Mouse (Mus musculus) hindbrain, embryonic 15.5 days (tissue): ENCODE results near the gene Cog6. TPM values are rescaled to one million over a fixed set of nuclear protein-coding genes. Genes with fewer than 3 reads are reported as not detected.

Experiments
- ATAC-seq: fragments of 200-750 bp; cut with Nextera tagmentation; 2 replicates; pipeline ENCODE4 v1.8.0; 2017; ENCODE audit warnings: low read depth, moderate number of reproducible peaks, moderate TSS enrichment; ENCODE audit not compliant: low FRiP score
- H3K27ac ChIP-seq: fragments of 300-500 bp; sonication (generic); replicated peaks from 2 replicates; pipeline ENCODE4 v1.5.1; 2015; ENCODE audit warnings: mild to moderate bottlenecking, inconsistent platforms
- H3K27me3 ChIP-seq: fragments of 300-500 bp; sonication (generic); 2 replicates; pipeline ENCODE4 v1.6.1; 2015; ENCODE audit warnings: control low read depth, inconsistent platforms
- H3K36me3 ChIP-seq: fragments of 300-500 bp; sonication (generic); 2 replicates; pipeline ENCODE4 v1.6.1; 2015; ENCODE audit warnings: control low read depth, inconsistent platforms
- H3K4me1 ChIP-seq: fragments of 300-500 bp; sonication (generic); replicated peaks from 2 replicates; pipeline ENCODE4 v1.6.1; 2015; ENCODE audit warnings: control low read depth, inconsistent platforms
- H3K4me2 ChIP-seq: fragments of 300-500 bp; sonication (generic); 2 replicates; pipeline ENCODE4 v1.6.1; 2015; ENCODE audit warnings: moderate library complexity, mild to moderate bottlenecking, inconsistent platforms
- H3K4me3 ChIP-seq: fragments of 300-500 bp; sonication (generic); 2 replicates; pipeline ENCODE4 v1.5.1; 2015; ENCODE audit warnings: mild to moderate bottlenecking, inconsistent platforms
- H3K9ac ChIP-seq: fragments of 300-500 bp; sonication (generic); 2 replicates; pipeline ENCODE4 v1.6.1; 2015; ENCODE audit warnings: inconsistent platforms
- H3K9me3 ChIP-seq: fragments of 300-500 bp; sonication (generic); 2 replicates; pipeline ENCODE4 v1.6.1; 2016; ENCODE audit warnings: control low read depth, inconsistent platforms
- WGBS: fragments of 180-500 bp; shearing (Covaris S2); methylation state at CpG from one replicate; pipeline ENCODE4 v1.1.7; 2015; 5-methylcytosine and 5-hydroxymethylcytosine counted together
- polyA plus RNA-seq: library from polyadenylated mRNA; unstranded; fragments of >200 nt; fragmentation: Nextera tagmentation; extraction: Ambion mirVana; gene quantifications from 2 replicates; pipeline ENCODE4 v1.2.1, GENCODE M21; 2015

The Cog6 gene
- polyA plus RNA-seq, 1 experiment from 2014 or later, result 47.1 TPM

DNA sequence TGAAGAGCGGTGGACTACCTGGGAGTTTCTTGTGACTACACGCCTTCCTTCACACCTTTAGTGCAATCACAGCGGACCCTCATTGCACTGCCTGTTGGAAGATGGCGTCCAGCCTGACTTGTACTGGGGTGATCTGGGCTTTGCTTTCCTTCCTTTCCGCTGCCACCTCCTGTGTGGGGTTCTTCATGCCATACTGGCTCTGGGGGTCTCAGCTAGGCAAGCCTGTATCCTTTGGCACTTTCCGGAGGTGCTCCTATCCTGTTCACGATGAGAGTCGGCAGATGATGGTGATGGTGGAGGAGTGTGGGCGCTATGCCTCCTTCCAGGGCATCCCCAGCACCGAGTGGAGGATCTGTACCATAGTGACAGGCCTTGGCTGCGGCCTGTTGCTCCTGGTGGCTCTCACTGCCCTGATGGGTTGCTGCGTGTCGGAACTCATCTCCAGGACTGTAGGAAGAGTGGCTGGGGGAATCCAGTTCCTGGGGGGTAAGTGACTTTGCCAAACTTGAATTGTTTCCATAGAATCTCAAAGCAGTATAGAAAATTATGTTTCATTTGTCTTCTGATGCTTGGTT, 26.3 kb upstream of the Cog6 start:
- WGBS, result 79% methylated on average over 13 of the region's 13 CpGs
- H3K27me3 ChIP-seq, result 0 out of 2 replicates have a peak, but pooled peaks cover 2% of the 10 kb centered on the region
- H3K4me1 ChIP-seq, result peaks cover 32% of the 10 kb centered on the region
- H3K36me3 ChIP-seq, result no peaks in the 10 kb centered on the region
- H3K4me2 ChIP-seq, result peak overlapping the region; percentile 92
- H3K4me3 ChIP-seq, result peak overlapping the region; percentile 75
- no peaks in the 10 kb centered on the region for H3K9me3 ChIP-seq
- no peak for ATAC-seq
- H3K9ac ChIP-seq, result no peak overlapping the region
- no peak overlapping the region for H3K27ac ChIP-seq

DNA sequence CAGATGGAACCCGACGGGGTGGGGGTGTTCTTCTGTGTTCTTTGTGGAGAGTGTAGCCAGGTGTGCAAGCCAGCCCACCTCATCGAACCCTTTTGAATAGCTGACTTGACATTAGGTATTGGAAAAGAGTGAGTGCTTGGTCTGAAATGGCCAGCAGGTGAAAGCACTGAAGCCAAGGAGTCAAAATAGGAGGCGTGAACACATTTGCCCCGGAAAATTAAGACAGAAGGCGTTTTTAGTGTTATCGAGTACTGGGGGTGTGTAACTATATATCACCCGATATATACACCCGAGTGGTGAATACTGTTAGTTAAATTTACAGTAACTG, 25.2 kb upstream of the Cog6 start:
- Histone ChIP-seq H3K36me3 (no peaks in the 10 kb centered on the region), H3K27ac (peak overlapping the region; percentile 71; the same call in 1 of the 2 replicates)

DNA sequence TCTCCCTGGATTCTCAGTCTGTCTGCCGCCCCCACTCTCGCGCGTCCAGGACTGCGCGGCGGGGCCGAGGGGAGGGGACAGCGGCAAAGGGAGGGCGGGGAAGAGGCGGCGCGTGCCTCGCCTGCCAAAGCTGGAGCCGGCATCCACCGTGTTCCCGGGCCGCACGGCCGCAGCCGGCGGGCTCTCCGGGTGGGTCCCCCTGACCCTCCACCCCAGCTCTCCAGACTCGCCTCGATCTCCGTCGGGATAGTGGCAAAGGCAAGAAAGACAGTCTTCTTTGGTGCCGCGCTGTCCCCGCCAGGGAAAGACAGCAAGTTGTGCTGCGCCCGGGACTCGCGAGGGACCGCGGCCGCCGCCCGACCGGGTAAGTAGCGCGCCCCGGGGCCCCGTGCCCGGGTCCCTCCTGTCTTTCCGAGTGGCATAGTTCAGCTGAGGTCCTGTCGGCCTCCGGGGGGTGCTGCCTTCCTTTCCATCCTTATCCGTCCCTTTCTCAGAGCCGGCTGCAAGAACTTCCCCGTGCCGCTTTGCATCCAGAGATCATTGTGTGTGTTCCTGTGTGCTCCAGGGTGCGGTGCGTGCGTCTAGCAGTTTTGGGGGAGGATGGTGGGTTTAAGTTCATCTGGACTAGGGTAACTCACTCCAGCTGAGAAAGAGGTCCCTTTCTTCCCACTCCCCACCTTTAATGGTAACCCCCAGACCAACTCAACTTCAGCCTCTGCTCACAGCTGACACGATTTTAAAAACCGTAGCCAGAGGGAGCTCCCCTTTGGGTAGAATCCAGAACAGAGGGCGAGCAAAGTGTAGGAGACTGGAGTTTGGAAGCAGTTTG, 24.6 kb upstream of the Cog6 start, which contains the start of gene Lhfp:
TSS of gene Lhfp (plus strand) at position 118 of the 829 bp plus-strand sequence.
- peaks cover 32% of the 10 kb centered on the region for H3K4me1 ChIP-seq
- H3K9me3 ChIP-seq, result no peaks in the 10 kb centered on the region
- ATAC-seq, result peak; percentile 89
- H3K27ac ChIP-seq, result peak within 1 kb of the TSS; percentile 71
- peak within 1 kb of the TSS; percentile 52 for H3K9ac ChIP-seq
- H3K4me2 ChIP-seq, result peak within 1 kb of the TSS; percentile 92
- no peaks in the 10 kb centered on the region for H3K36me3 ChIP-seq
- peak within 1 kb of the TSS; percentile 75 for H3K4me3 ChIP-seq
- 0 out of 2 replicates have a peak, but pooled peaks cover 2% of the 10 kb centered on the region for H3K27me3 ChIP-seq
- under 1% methylated on average over 56 of the region's 58 CpGs for WGBS

More for the DNA sequence above, 25.2 kb upstream of the Cog6 start:
- ATAC-seq, result no peak
- H3K9me3 ChIP-seq, result no peaks in the 10 kb centered on the region
- H3K4me1 ChIP-seq, result peaks cover 32% of the 10 kb centered on the region
- WGBS, result 24% methylated on average over 9 of the region's 9 CpGs
- peak overlapping the region; percentile 92 for H3K4me2 ChIP-seq
- peak overlapping the region; percentile 52 for H3K9ac ChIP-seq
- 0 out of 2 replicates have a peak, but pooled peaks cover 2% of the 10 kb centered on the region for H3K27me3 ChIP-seq
- H3K4me3 ChIP-seq, result peak overlapping the region; percentile 75

DNA sequence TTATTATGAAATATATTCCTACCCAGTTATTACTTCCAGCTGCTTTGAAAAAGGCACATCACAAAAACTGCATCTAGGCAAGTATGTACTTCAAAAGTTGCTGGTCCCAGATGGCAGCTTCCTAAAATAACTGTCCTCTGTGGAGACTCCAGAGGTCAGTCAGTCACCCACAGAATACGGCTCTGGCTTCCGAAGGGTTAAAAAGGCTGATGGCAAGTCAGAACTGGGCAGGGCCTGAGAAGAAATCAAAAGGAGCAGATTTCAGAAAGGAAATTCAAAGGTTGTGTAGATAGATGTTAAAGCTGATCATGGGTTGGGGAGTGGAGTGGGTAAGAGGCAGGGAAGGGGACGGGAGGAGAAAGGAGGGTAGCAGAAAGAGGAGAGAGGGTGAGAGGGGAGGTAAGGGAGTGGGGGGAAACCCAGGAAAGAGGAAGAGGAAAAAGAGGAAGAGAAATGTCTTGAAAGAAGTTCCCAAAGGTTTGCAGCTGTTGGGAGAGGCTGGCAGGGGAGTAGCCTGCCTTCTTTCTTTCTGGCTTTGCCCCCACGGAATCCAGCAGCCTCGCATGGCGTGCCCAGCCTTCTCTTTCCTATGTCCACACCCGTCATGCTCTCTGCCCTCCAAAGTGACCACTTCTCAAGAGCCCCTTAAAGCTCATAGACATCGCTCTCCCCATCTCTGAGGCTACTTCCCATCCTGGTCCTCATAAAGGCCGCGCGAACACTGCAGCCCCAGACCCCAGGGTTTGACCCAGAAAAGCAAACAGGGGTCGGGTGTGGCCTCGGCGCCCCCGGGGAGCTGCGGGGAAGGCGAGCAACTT, 23.8 kb upstream of the Cog6 start:
- Histone ChIP-seq H3K9me3 (no peaks in the 10 kb centered on the region), H3K27me3 (0 out of 2 replicates have a peak, but pooled peaks cover 2% of the 10 kb centered on the region), H3K4me3 (peak overlapping the region; percentile 75), H3K9ac (peak overlapping the region; percentile 52), H3K4me1 (peaks cover 30% of the 10 kb centered on the region), H3K27ac (peak overlapping the region; percentile 56; the same call in 1 of the 2 replicates), H3K36me3 (no peaks in the 10 kb centered on the region), H3K4me2 (peak overlapping the region; percentile 92)
- peak; percentile 52; the same call in 1 of the 2 replicates for ATAC-seq
- WGBS, result 5% methylated on average over 17 of the region's 17 CpGs

DNA sequence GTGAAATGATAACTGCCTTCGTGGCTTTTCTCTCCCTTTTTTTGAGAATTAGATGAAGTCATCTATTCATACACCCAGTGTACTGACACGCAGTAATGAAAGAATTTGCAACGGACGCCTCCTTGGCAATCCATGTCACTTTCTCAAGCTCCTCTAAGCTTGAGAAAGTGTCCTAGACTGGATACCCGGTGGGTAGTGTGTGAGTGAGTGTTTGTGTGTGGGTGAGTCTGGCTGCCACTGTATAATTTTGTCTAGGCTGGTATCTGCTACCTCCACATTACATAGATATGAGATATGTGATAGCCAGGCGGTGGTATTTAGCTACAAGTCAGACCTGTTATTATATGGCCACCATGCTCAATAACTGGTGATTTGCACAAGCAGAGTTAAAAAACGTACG, 22.7 kb upstream of the Cog6 start:
- no peak overlapping the region for H3K9ac ChIP-seq
- H3K27me3 ChIP-seq, result 0 out of 2 replicates have a peak, but pooled peaks cover 2% of the 10 kb centered on the region
- ATAC-seq, result no peak
- H3K4me1 ChIP-seq, result peaks cover 25% of the 10 kb centered on the region
- no peak overlapping the region for H3K4me2 ChIP-seq
- H3K9me3 ChIP-seq, result no peaks in the 10 kb centered on the region
- no peaks in the 10 kb centered on the region for H3K36me3 ChIP-seq
- WGBS, result 72% methylated on average over 8 of the region's 8 CpGs
- no peak overlapping the region for H3K27ac ChIP-seq
- H3K4me3 ChIP-seq, result no peak overlapping the region

DNA sequence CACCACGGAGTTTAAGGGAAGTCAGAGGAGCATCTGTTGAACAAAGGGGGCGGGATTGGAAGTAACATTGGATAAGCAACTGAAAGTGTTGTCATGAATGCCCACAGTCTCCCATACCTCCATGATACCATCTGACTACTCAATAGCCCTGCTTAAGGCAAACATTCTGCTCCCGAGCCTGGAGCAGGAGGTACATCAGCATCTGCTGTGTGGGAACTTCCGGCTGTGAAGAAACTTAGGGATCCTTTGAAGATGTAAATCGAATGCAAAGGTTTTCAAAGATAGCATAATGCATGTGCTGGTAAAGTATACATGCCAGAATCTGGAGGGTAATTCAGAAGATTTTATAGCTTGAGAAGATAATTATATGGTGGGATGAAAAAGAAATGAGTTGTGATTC, 21.9 kb upstream of the Cog6 start:
- no peak overlapping the region for H3K4me3 ChIP-seq
- H3K9me3 ChIP-seq, result no peaks in the 10 kb centered on the region
- no peak overlapping the region for H3K4me2 ChIP-seq
- no peak overlapping the region for H3K27ac ChIP-seq
- ATAC-seq, result no peak
- 82% methylated on average over 5 of the region's 5 CpGs for WGBS
- no peak overlapping the region for H3K9ac ChIP-seq
- H3K36me3 ChIP-seq, result no peaks in the 10 kb centered on the region
- H3K27me3 ChIP-seq, result 0 out of 2 replicates have a peak, but pooled peaks cover 2% of the 10 kb centered on the region
- peaks cover 22% of the 10 kb centered on the region for H3K4me1 ChIP-seq

DNA sequence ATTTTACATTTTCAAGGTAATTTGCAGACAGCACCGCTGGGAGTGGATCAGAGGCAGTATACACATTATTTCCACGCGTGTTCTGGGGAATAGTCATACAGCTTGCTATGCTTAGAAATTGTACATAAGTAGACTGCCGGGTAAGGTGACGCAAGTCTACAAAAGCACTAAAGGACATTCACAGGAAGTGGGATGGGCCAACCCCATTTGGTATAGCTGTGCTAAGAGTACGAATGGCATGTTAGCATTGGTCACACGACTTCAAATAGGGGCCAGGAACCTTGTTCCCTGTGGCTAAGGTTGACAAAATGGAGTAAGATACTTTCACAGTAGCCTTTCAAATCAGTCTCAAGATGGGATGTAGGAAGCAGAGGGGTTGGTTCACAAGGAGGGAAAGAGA, 19.9 kb upstream of the Cog6 start:
- H3K4me3 ChIP-seq, result no peak overlapping the region
- H3K9me3 ChIP-seq, result no peaks in the 10 kb centered on the region
- ATAC-seq, result no peak
- peaks cover 7% of the 10 kb centered on the region for H3K4me1 ChIP-seq
- WGBS, result 86% methylated on average over 7 of the region's 7 CpGs
- no peaks in the 10 kb centered on the region for H3K36me3 ChIP-seq
- H3K4me2 ChIP-seq, result no peak overlapping the region
- no peak overlapping the region for H3K9ac ChIP-seq
- 0 out of 2 replicates have a peak, but pooled peaks cover 2% of the 10 kb centered on the region for H3K27me3 ChIP-seq
- no peak overlapping the region for H3K27ac ChIP-seq

DNA sequence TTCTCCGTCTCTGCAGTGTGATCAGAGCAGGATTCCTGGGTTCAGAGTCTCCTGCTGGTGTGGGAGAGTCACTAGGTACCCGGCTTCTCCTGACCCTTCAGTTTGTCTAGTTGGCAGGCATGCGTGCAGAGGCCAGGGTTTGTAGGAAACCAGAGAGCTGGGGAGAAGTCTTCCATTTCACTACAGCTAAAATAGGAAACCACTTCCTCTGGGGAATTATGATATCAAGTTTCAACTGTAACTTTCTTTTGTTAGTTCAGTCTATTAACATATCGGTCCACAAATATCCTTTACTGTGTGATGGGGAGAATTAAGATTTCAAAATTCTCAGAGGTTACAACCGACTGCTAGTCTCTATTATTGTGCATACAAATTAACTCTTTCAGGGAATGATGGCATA, 19.0 kb upstream of the Cog6 start:
- Histone ChIP-seq H3K27me3 (0 out of 2 replicates have a peak, but pooled peaks cover 2% of the 10 kb centered on the region), H3K9me3 (no peaks in the 10 kb centered on the region), H3K4me3 (no peak overlapping the region), H3K36me3 (no peaks in the 10 kb centered on the region), H3K4me2 (no peak overlapping the region), H3K4me1 (peaks cover 6% of the 10 kb centered on the region), H3K9ac (no peak overlapping the region), H3K27ac (no peak overlapping the region)
- 70% methylated on average over 5 of the region's 5 CpGs for WGBS
- no peak for ATAC-seq

DNA sequence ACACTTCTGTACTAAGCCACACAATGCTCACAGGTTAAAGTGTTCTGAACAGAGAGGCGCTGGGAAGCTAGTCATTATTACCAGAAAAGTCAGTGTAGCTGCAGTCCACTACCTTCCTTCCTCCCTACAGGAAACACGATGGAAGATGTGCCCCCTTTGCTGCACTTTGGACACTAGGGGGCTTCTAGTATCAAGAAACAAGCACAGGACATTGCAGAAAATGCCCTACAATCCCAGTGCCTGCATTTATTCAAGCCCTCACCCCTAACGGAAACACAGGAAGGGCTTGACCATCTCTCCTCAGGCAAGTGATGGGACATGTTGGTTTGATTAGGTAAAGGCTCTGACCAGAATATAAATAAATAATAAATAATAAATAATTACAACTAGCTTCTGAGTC, 16.4 kb upstream of the Cog6 start:
- H3K9me3 ChIP-seq, result no peaks in the 10 kb centered on the region
- WGBS, result 23% methylated on average over 3 of the region's 3 CpGs
- no peaks in the 10 kb centered on the region for H3K27me3 ChIP-seq
- H3K4me3 ChIP-seq, result no peak overlapping the region
- ATAC-seq, result no peak
- H3K36me3 ChIP-seq, result no peaks in the 10 kb centered on the region
- no peak overlapping the region for H3K27ac ChIP-seq
- no peak overlapping the region for H3K9ac ChIP-seq
- no peak overlapping the region for H3K4me2 ChIP-seq
- H3K4me1 ChIP-seq, result no peaks in the 10 kb centered on the region

DNA sequence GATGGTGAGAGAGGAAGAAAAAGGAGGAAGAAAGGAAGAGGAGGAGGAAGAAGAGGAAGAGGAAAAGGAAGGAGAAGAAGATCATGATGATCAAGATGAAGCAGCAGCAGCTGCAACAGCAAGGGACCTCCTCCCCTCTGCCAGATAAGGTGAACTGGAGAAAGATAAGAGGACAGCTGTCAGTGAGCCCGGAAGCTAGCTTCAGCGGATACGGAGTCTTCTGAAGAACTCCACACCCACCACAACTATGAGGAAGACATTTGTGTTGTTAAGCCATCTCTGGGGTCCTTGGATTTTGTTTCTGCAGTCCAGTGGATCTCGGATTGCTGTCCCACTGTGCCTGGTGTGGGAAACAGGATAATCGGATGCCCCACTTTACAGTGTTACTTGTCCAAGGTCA, 15.4 kb upstream of the Cog6 start:
- WGBS, result 71% methylated on average over 5 of the region's 5 CpGs
- no peaks in the 10 kb centered on the region for H3K36me3 ChIP-seq
- no peak overlapping the region for H3K4me2 ChIP-seq
- H3K27ac ChIP-seq, result no peak overlapping the region
- H3K9me3 ChIP-seq, result no peaks in the 10 kb centered on the region
- H3K4me1 ChIP-seq, result no peaks in the 10 kb centered on the region
- H3K4me3 ChIP-seq, result no peak overlapping the region
- no peaks in the 10 kb centered on the region for H3K27me3 ChIP-seq
- H3K9ac ChIP-seq, result no peak overlapping the region
- no peak for ATAC-seq

DNA sequence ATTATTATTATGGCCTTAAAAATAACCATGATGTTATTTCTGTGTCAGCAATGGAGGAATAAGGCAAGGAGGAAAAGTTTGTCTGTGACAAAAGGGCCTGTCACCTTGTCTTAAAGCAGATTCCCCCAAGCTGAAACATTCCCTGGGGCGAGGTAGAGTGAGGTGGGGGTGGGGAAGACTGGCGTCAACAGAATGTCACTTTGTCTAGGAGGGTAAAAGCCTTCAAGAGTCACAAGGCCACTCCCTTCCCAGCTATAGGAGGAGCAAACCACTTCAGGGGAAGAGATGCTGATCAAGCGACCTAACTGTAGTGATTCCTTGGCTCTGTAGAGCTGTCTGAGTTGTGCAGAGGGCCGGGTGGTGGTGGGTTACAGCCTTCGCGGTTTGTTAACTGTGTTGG, 14.5 kb upstream of the Cog6 start:
- no peaks in the 10 kb centered on the region for H3K4me1 ChIP-seq
- H3K36me3 ChIP-seq, result no peaks in the 10 kb centered on the region
- H3K27me3 ChIP-seq, result no peaks in the 10 kb centered on the region
- ATAC-seq, result no peak
- H3K4me3 ChIP-seq, result no peak overlapping the region
- 59% methylated on average over 6 of the region's 6 CpGs for WGBS
- H3K9ac ChIP-seq, result no peak overlapping the region
- H3K27ac ChIP-seq, result no peak overlapping the region
- no peak overlapping the region for H3K4me2 ChIP-seq
- no peaks in the 10 kb centered on the region for H3K9me3 ChIP-seq

DNA sequence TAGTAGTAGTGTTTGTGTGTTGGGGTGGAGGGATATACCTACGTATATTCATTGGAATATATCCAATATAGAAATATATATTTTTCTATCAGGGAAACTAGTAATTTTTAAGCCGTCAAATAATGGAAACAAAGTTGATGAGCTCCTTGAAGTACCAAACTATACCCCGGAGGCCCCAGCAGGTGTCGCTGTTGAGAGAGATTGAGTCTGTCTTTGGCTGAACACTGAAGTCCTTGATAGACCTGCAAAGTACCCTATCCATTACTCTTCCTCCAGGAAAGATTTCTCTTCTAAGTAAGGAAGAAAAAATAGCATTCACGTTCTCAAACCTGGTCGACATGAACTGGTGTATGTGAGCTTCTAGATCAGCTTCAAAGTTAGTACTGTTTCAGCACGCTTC, 12.0 kb upstream of the Cog6 start:
- 0 out of 2 replicates have a peak, but pooled peaks have one; percentile 61 for ATAC-seq
- Histone ChIP-seq H3K27me3 (no peaks in the 10 kb centered on the region), H3K36me3 (no peaks in the 10 kb centered on the region), H3K9ac (no peak overlapping the region), H3K27ac (no peak overlapping the region), H3K4me3 (no peak overlapping the region), H3K4me1 (no peaks in the 10 kb centered on the region), H3K4me2 (no peak overlapping the region), H3K9me3 (no peaks in the 10 kb centered on the region)
- WGBS, result 25% methylated on average over 7 of the region's 7 CpGs
